Mouse (Mus musculus): ENCODE data around the gene Fam69a. TPM values are rescaled to one million over a fixed set of nuclear protein-coding genes. Genes with fewer than 3 reads are reported as not detected.

The Fam69a gene
- polyA plus RNA-seq, 1 experiment = 7.0 TPM

DNA sequence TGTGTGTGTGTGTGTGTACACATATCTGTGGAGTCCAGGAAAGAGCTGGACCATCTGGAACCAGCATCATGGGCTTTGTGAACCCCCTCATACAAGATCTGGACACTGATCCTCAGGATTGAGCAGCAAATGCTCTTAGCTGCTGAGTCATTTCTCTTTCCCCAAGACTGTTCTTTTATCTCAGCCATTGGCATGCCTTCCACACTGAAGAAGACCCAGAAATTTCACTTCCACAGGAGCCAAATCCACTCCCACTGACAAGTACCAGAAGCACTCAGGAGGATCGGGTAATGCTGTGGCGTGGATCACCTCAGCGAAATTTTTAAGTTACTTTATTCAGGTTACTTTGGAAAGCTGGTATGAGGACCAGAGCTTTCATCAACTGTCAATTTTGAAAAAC is 18.8 kb downstream of the Fam69a start:
- Histone ChIP-seq H3K36me3 (ENCODE audit: control insufficient read depth, insufficient read depth, low read length) (no peaks in the 10 kb centered on the region), H3K4me1 (ENCODE audit: control insufficient read depth, insufficient read depth, low read length) (peaks cover 11% of the 10 kb centered on the region), H3K27ac (ENCODE audit: insufficient read depth, low read depth, low read length) (no peak overlapping the region), H3K4me3 (ENCODE audit: insufficient read depth, low read depth, low read length) (no peak overlapping the region), H3K27me3 (replicated peaks; ENCODE audit: control insufficient read depth, insufficient read depth, low read length) (no peaks in the 10 kb centered on the region)
- 95% methylated on average over 3 of the region's 3 CpGs for WGBS
- DNase-seq = no peak
- TF ChIP-seq POLR2A (IDR thresholded peaks at IDR 0.05; ENCODE audit: low read depth, low read length) = no peak
- no peak for TF ChIP-seq CTCF (conservative IDR thresholded peaks at IDR 0.05; ENCODE audit: insufficient read depth, insufficient read length, low read depth, low read length)

DNA sequence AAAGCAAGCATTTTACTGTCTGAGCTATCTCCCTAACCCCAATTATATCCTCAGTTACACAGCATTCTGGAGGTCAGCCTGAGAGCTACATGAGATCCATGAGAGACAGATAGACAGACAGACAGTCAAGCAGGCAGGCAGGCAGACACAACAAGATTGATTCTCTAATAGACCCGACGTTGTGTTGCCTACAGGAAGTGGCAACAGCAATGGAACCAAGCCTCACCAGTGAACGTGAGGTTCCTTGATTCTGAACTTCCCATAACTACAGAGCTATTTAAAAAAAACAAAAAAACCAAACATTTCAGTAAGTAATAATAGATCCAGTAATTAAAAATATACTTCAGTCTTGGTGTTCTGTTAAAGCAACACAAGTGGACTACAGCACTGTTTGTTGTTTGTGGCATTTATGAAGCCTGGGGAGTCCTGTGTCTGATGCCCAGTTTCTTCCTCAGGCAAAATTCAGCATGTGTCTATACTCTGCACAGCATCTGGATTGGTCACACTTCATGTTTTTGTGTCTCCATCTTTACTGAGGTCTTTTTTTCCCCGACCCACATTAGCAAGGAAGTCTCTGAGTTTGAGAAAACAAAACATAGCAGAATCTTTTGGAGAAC is 19.9 kb downstream of the Fam69a start:
- Histone ChIP-seq H3K4me3 (ENCODE audit: insufficient read depth, low read depth, low read length) (no peak overlapping the region), H3K4me1 (ENCODE audit: control insufficient read depth, insufficient read depth, low read length) (0 out of 2 replicates have a peak, but pooled peaks cover 6% of the 10 kb centered on the region), H3K27me3 (replicated peaks; ENCODE audit: control insufficient read depth, insufficient read depth, low read length) (no peaks in the 10 kb centered on the region), H3K27ac (ENCODE audit: insufficient read depth, low read depth, low read length) (no peak overlapping the region; the same call in 1 of the 2 replicates), H3K36me3 (ENCODE audit: control insufficient read depth, insufficient read depth, low read length) (no peaks in the 10 kb centered on the region)
- WGBS = 56% methylated on average over 4 of the region's 4 CpGs
- TF ChIP-seq POLR2A (IDR thresholded peaks at IDR 0.05; ENCODE audit: low read depth, low read length) (no peak), CTCF (conservative IDR thresholded peaks at IDR 0.05; ENCODE audit: insufficient read depth, insufficient read length, low read depth, low read length) (no peak)
- DNase-seq = no peak

DNA sequence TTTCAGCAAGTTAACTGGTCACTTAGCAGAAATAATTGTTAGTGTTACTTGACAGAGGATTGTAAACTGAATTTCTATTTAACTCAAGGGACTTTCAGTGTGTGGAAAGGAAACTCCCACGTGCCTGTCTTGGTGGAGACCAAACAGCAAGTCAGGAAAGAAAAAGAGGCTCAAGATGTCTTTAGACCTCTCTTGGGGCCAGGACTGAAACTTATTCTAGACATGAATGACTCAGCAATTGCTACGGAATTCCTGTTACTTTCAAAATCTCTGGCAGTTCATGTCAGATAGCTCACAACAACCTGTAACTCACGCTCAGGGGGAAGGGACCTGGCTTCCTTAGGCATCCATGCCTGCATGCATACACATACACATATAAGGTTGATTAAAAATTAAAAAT is 20.7 kb downstream of the Fam69a start:
- TF ChIP-seq POLR2A (IDR thresholded peaks at IDR 0.05; ENCODE audit: low read depth, low read length) (no peak), CTCF (conservative IDR thresholded peaks at IDR 0.05; ENCODE audit: insufficient read depth, insufficient read length, low read depth, low read length) (no peak)
- H3K4me3 ChIP-seq (ENCODE audit: insufficient read depth, low read depth, low read length) = no peak overlapping the region

DNA sequence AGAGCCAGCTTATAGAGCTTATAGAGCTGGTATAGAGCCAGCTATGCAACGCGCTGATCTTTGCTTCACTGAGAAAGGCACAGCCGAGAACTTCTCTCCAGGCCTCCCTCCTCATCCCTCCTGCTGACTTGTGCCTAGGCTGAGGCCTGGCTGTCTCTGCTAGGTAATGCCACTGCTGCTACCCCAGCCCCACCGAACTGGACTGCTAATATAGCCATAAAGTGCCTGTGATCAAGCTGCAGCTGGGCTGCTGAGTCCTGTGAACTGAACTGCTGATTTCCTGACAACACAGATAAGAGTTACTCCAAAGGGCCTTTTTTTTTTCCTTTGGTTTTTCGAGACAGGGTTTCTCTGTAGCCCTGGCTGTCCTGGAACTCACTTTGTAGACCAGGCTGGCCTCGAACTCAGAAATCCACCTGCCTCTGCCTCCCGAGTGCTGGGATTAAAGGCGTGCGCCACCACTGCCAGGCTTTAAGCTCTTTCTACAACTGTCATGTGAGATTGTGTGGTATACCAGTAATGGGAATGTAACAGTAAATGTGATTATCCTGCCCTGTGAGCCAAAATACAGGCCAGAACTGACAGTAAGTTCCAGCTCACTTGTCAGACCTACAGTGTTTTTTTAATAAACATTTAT is 21.4 kb downstream of the Fam69a start:
- no peak overlapping the region for H3K4me3 ChIP-seq (ENCODE audit: insufficient read depth, low read depth, low read length)
- no peaks in the 10 kb centered on the region for H3K36me3 ChIP-seq (ENCODE audit: control insufficient read depth, insufficient read depth, low read length)
- H3K4me1 ChIP-seq (ENCODE audit: control insufficient read depth, insufficient read depth, low read length) = peaks cover 9% of the 10 kb centered on the region
- WGBS = 84% methylated on average over 9 of the region's 9 CpGs
- H3K27me3 ChIP-seq (replicated peaks; ENCODE audit: control insufficient read depth, insufficient read depth, low read length) = no peaks in the 10 kb centered on the region
- H3K27ac ChIP-seq (ENCODE audit: insufficient read depth, low read depth, low read length) = no peak overlapping the region
- no peak for TF ChIP-seq CTCF (conservative IDR thresholded peaks at IDR 0.05; ENCODE audit: insufficient read depth, insufficient read length, low read depth, low read length)
- TF ChIP-seq POLR2A (IDR thresholded peaks at IDR 0.05; ENCODE audit: low read depth, low read length) = no peak
- DNase-seq = no peak

More for the DNA sequence above, 20.7 kb downstream of the Fam69a start:
- H3K4me1 ChIP-seq (ENCODE audit: control insufficient read depth, insufficient read depth, low read length) = peaks cover 9% of the 10 kb centered on the region
- no peaks in the 10 kb centered on the region for H3K27me3 ChIP-seq (replicated peaks; ENCODE audit: control insufficient read depth, insufficient read depth, low read length)
- H3K36me3 ChIP-seq (ENCODE audit: control insufficient read depth, insufficient read depth, low read length) = no peaks in the 10 kb centered on the region
- DNase-seq = no peak
- WGBS = 45% methylated on average over 3 of the region's 3 CpGs
- no peak overlapping the region for H3K27ac ChIP-seq (ENCODE audit: insufficient read depth, low read depth, low read length)

DNA sequence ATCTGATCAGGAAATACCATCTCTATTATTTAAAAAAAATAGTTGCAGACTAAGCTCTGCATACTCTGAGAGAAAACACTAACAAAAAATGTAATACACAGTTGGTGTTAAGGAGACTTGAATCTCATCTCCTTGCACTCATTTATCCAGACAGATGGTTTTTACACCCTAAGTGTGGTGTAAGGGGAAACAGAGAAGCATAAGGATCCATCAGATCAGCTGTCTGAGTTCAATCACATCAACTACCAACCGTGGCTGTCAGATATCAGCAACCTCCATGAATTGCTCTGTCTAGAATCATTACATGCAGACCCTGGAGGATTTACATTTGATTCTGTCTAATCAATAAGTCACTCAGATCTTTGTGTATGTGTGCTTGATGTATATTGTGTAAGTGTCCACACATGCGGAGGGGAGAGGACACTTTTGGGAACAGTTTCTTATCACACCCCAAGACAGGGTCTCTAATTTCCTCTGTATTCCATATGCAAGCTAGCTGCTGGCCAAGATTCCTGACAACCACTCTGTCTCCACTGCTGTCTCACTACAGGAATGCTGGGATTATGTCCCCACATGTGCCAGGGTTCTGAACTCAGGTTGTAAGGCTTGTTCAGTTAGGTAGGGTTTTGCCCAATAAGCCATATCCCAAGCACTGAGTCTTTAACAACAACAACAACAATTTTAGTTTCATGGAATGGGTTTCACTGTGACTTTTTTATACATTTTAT is 22.7 kb downstream of the Fam69a start:
- 87% methylated on average over 2 of the region's 2 CpGs for WGBS

DNA sequence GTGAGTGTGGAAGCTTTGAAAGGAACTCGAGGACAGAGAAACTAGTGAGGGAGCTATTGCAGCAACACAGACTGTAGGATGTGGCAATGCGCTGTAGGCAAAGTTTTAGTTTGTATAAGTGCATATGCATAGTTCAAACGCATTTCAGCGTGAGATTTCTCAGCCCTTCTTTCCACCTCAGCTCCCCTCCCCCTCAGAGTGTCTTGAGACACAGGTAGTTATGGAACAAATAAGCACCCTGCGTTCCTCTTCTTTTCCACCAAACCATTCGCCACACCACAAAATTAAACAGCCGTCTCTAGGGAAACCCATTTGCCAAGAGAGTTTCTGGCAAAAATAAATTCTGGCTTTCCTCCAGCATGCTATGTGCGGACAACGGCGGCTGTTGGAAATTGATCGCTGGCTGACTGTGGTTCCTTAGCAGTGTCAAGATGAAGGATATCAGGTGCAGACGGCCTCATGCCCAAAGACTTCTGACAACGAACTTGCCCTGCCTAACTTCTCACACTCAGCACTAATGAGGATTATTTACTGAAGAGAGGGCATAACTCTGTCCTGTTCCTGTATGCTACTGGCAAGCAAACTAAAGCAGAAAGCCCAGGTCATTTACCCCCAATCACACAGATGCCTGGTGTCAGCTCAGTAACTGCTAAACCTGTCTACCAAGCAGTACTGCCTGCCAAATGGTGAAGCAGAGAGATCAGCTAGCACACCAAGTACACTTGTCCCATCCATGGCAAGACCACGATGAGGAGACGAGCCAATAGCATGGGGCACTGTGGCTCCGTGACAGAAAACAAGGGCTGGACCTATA is 25.2 kb downstream of the Fam69a start:
- no peaks in the 10 kb centered on the region for H3K36me3 ChIP-seq (ENCODE audit: control insufficient read depth, insufficient read depth, low read length)
- DNase-seq = peak; percentile 61
- H3K27me3 ChIP-seq (replicated peaks; ENCODE audit: control insufficient read depth, insufficient read depth, low read length) = no peaks in the 10 kb centered on the region
- TF ChIP-seq POLR2A (IDR thresholded peaks at IDR 0.05; ENCODE audit: low read depth, low read length) (no peak), CTCF (conservative IDR thresholded peaks at IDR 0.05; ENCODE audit: insufficient read depth, insufficient read length, low read depth, low read length) (no peak)
- 29% methylated on average over 16 of the region's 16 CpGs for WGBS
- peaks cover 9% of the 10 kb centered on the region for H3K4me1 ChIP-seq (ENCODE audit: control insufficient read depth, insufficient read depth, low read length)
- no peak overlapping the region; the same call in 1 of the 2 replicates for H3K4me3 ChIP-seq (ENCODE audit: insufficient read depth, low read depth, low read length)
- H3K27ac ChIP-seq (ENCODE audit: insufficient read depth, low read depth, low read length) = no peak overlapping the region

More for the DNA sequence above, 22.7 kb downstream of the Fam69a start:
- no peaks in the 10 kb centered on the region for H3K27me3 ChIP-seq (replicated peaks; ENCODE audit: control insufficient read depth, insufficient read depth, low read length)
- H3K27ac ChIP-seq (ENCODE audit: insufficient read depth, low read depth, low read length) = no peak overlapping the region
- no peak for TF ChIP-seq CTCF (conservative IDR thresholded peaks at IDR 0.05; ENCODE audit: insufficient read depth, insufficient read length, low read depth, low read length)
- no peak for TF ChIP-seq POLR2A (IDR thresholded peaks at IDR 0.05; ENCODE audit: low read depth, low read length)
- H3K4me3 ChIP-seq (ENCODE audit: insufficient read depth, low read depth, low read length) = no peak overlapping the region
- peaks cover 9% of the 10 kb centered on the region for H3K4me1 ChIP-seq (ENCODE audit: control insufficient read depth, insufficient read depth, low read length)
- no peak for DNase-seq
- no peaks in the 10 kb centered on the region for H3K36me3 ChIP-seq (ENCODE audit: control insufficient read depth, insufficient read depth, low read length)

Data from kidney, adult 2 months (tissue).